Mouse (Mus musculus): ENCODE results near the gene Gm30737.
"Not testable (repeated sequence)": the region's sequence is repeated elsewhere in the genome, so short reads cannot be mapped to it uniquely, and the experiment has no call there.

Gene Gm30737

GRCm38 (mm10) chrY:14400410-14400809 lies at the start of gene Gm30737:
Gm30737 (plus strand) TSS chrY:14400710.
- DNase-seq (ENCODE audit: low read depth): not testable (repeated sequence)
